Mouse (Mus musculus) heart, postnatal 25 days (tissue): ENCODE measurements at regions not wholly inside any gene's neighbourhood (a gene's known extent, or its start where the extent isn't known, plus 50 kb on each side); places are given as distances from the start of the nearest gene placed in this dataset.

Experiments
- DNase-seq: peaks from one replicate; pipeline ENCODE4 v3.0.0; 2022; ENCODE audit warnings: low spot score
- intact Hi-C: fragments of 180-260 bp; cut with DNase I; formaldehyde crosslinking; loops from one replicate; pipeline ENCODE4 v1.15.1; 2025

GRCm38 (mm10) chr8:11145251-11145650 is 137.0 kb upstream of the Irs2 start:
- intact Hi-C loops, result no loop called here
- no peak for DNase-seq

- DNase-seq, result no peak
- intact Hi-C loops, result no loop called here
Measured at GRCm38 (mm10) chr8:11140566-11140965, 132.3 kb upstream of the Irs2 start.

- intact Hi-C loops, result no loop called here
- no peak for DNase-seq
Measured at GRCm38 (mm10) chr8:11139294-11139693, 131.0 kb upstream of the Irs2 start.

- no peak for DNase-seq
- intact Hi-C loops, result no loop called here
Measured at GRCm38 (mm10) chr8:11138302-11139020, 130.2 kb upstream of the Irs2 start.

- no peak for DNase-seq
- intact Hi-C loops, result no loop called here
Measured at GRCm38 (mm10) chr8:11136566-11136965, 128.3 kb upstream of the Irs2 start.

DNA sequence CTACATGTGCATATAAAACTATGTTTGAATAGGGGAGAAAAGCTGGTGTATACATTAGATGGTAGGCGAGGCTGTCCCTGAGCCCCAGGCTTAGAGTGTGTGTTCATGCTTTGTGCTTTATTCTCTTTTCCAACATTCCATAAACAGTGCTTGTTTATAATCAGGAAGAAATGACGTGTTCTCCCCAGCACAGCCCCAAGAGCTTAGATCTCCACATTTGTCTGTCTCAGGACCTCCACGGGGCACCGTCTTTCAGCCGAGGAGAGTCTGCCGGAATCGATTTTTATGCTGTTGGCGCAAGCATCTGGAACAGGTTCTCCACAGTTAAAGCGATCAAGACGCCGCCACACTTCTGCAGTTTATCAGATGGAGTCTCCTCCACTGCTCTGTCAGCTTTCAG is 126.9 kb upstream of the Irs2 start:
- DNase-seq, result no peak
- intact Hi-C loops, result no loop called here

DNA sequence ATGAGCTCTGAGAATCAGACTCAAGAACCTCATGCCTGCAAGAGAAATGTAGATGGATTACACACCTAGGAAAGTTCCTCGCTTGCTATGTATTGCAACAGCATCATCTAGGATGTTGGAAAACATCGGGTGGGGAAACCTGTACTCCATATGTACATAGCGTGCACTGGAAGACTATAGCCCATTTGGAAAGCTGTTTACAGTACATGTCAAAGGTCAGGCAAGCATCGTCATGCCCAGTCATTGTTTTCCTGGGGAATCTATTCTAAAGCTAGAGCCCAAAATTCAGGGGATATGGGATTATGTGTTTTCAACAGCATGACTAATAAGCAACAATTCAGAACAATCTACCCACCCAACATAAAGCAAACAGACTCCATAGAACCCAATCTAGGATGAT is 126.3 kb upstream of the Irs2 start:
- DNase-seq, result no peak
- intact Hi-C loops, result no loop called here

DNA sequence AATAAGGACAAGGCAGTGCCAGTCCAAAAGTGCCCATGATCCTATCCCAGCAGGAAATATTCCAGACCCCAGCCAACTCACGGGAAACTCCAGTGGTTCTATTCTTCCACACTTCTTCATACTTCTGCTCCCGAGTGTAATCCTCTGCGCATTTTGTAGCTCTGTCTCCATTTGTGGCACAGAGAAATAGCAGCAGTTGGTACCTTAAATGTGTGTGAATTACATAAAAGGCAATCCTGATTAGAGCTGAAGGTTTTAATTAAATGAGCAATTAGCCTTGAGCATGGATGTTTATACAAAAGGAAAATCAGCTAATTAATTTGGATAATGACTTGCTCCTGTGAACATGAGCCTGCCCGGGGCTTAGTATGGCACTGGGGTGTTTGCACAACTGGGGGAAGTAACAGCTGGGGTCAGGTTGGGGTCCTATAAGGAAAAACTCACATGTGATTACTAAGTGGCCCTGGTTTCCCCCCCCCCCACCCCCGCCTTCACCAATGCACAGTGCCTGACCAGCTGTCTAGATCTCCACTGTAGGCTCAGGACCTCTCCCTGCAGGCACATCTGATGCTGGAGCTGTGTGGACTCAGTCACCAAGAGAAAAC is 110.9 kb upstream of the Irs2 start:
- intact Hi-C loops, result no loop called here
- no peak for DNase-seq

DNA sequence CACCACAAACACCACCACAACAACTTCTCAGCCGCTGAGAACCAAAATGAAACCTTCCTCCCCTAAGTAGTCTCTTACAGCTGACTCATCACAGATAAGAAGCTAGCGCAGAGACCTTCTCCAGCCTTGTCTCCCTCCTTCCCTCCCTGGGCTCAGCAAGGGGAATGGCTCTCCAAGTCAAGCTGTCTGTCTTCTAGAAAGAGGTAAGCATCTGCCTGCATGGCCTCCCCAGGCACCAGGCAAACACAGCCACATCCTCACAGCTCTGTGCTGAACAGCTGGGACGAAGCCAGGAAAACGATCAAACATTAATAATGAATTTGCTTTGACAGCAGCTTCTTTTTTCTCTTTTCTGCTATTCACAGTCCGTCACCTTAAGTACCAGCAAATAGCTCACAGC is 108.3 kb upstream of the Irs2 start:
- DNase-seq, result no peak
- intact Hi-C loops, result no loop called here

DNA sequence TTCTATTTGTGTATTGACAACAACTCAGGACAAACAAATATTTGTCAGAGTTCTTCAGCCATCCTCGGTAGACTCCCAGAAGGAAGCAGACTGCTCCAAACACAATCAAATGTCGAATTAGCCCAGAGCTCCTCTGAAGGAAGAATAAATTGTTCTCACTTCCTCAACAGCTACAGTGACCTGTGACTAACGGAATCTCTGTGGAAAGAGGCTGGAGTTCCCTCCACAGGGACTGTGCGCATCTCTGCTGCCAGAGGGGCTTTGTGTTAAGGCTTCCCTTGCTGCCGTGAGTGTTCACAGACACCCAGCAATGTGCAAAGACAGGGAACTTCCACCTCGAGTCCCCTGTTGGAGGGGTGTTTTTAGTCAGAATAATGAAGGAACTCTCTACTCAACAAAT is 107.0 kb upstream of the Irs2 start:
- no peak for DNase-seq
- intact Hi-C loops, result no loop called here

DNA sequence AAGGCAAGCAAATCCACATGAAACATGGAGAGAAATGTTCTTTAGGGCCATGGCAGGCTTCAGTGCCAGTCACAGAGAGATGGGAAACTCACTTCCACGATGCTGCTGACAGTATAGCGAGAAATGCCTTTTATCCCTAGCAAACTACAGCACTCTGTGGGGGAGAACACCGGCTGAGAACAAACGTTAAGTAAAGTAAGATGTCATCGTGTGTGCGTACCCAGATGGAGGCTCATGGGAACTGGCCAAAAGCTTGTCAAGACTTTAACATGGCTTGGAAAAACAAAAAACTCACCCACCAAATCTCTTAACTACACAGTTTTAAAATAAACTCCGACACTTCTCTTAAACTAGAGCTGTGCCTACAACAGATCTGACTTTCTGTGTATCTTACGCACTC is 106.3 kb upstream of the Irs2 start:
- intact Hi-C loops, result no loop called here
- DNase-seq, result no peak

GRCm38 (mm10) chr8:11112908-11113532 is 104.8 kb upstream of the Irs2 start:
- DNase-seq, result no peak
- intact Hi-C loops, result no loop called here

DNA sequence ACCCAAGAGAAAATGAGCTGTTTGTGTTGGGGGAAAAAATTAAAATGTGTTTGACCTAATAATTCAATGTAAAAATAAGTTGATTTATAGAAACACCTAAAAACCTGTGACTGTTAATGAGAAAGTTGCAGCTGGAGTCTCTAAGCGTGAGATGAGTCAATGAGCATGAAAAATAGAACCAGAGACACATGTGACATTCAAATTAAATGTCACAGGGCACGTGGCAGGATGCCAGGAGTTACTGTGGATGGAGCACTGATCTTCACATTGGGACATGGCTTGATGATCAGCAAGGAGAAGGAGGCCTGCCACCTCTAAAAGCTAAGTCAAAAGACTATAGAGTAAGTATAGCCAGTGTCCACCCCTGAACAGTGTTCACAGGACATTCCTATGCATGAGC is 103.7 kb upstream of the Irs2 start:
- DNase-seq, result no peak
- intact Hi-C loops, result no loop called here

DNA sequence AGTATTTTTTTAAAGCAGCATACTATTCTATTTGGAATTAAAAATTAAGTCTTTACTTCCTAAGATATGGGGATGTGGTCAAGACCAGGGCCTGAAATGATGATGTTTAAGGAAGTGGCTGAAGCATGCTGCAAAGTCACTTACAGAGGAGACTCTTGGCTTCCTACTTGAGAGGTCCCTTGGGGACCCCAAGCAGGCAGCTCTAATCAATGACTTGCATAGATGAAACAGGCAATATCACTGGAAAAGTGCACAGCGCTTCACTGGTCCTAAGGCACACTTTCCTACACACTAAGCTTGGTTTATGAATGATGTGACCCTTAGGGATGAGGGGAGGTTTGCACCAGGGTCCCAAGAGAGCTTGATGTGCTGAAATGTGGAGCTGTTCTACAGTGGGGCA is 99.2 kb upstream of the Irs2 start:
- intact Hi-C loops, result no loop called here
- DNase-seq, result no peak

DNA sequence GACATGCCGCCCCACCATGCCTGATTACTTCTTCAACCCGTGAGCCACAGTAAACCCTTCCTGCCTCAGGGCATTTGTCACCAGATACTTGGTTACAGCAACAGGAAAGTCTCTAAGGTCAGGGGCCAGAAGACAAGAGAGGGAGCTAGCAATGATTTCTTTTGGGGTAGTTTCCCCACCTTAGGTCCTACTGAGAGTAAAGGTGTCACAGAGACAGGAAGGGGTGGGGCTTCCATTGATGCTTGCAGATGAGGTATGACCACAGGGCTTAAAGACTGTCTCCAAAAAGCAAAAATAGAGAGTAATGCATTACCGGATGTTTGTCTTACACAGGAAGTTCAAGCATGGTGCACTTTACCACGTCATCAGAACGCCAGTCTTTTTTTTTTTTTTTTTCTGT is 98.8 kb upstream of the Irs2 start:
- DNase-seq, result no peak
- intact Hi-C loops, result no loop called here

- intact Hi-C loops, result loop anchor here (2.0 kb wide), 1 partner anchor 57 kb away; no protein-coding TSS in a partner anchor
- DNase-seq, result no peak
Measured at GRCm38 (mm10) chr8:11103745-11104607, 95.7 kb upstream of the Irs2 start.

DNA sequence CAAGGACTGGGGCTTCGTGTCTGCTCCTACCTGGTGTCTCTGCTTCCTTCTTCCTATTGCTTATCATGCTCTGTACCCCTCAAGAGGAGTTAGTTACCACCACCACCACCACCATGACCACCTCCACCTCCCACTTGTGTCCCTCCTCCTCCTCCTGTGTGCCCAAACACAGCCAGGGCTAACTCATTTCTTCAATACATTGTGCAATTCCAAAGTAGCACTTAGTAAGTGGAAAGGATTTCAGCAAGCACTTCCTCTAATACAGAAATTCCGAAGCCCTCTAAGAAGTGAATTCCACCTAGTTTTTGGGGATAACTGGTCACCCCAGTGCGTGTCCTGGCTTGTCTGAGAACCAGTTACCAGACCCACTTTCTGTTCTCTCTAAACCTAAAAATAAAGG is 92.1 kb upstream of the Irs2 start:
- no peak for DNase-seq
- intact Hi-C loops, result no loop called here

DNA sequence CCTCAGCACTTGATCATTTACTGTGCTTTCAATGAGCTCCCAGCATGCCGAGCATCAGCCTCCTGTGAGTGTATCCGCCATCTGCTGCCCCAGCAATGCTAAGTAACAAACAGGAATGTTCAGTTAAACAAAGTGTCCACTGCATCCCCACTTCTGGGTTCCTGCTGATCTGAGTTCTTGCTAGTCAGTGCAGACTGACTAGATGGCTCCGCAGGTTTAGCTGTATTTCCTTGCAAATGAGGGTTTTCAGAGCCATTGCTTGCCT is 91.3 kb upstream of the Irs2 start:
- intact Hi-C loops, result loop anchor here (5.0 kb wide), 2 partner anchors 72 to 73 kb away; no protein-coding TSS in a partner anchor
- no peak for DNase-seq

GRCm38 (mm10) chr8:11098790-11099590 is 90.7 kb upstream of the Irs2 start:
- no peak for DNase-seq
- intact Hi-C loops, result loop anchor here (5.0 kb wide), 2 partner anchors 72 to 73 kb away; no protein-coding TSS in a partner anchor

DNA sequence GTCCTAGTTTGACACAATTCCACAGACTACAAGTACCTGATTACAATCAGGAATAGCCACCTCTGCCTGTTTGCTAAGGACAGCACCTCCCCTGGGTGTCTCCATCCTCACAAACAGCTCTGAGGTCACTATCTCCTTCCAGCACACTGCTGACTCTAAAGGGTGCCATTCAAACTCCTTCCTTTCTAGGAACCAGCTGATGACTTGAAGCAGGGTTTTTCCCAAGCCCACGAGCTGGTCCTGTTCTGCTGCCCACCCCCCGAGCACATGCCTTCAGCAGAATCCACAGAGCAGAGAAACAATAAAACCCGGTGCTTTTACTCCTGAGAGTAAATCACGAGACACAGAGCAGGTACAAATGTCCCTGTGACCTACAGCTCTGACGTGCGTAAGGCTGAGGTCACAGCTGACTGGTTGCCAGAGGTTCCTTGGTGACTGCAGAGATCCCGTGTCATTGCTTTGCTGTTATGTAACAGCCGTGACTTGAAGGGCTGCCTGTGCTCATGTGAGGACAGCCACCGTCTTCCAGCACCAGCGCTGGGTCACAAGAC is 90.0 kb upstream of the Irs2 start:
- intact Hi-C loops, result loop anchor here (5.0 kb wide), 2 partner anchors 71 to 74 kb away; no protein-coding TSS in a partner anchor
- DNase-seq, result peak; percentile 74
